13 mouse cellular contexts compared by ENCODE assay signal in the genomic region with DNA sequence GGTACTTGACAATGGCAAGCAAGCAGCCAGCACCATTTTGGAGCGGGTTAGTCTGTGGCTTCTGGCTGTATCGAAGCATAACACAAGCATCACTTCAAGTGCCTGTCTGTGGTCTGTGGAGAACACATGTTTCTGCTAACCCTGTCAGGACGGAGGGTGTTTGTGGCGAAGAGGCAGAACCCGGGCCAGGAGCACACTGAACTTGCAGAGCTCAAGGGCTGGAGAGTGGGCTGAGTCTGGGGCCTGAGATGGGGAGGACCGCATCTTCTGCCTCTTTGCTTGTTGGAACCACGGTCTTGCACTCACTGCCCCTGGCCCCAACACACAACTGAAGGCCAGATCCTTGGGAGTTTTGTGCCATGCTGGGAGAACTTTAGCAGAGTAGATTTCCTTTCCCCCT. TPM values are rescaled to one million over a fixed set of nuclear protein-coding genes. Genes with fewer than 3 reads are reported as not detected.
DNase-seq lines count a peak whose midpoint lies in the region; ATAC-seq and TF ChIP-seq lines count a peak whose summit lies in the region.
"Had no signal": no experiment of that assay in that cellular context is flagged by ENCODE, and none has a peak within 500 bp of the region (broad histone marks: within the 10 kb centered on the region; RNA-seq: fewer than 3 reads in every experiment).

No protein-coding gene starts in this region.

- H3K4me1 ChIP-seq in heart, embryonic 12.5 days (replicated peaks) = peaks cover 29% of the 10 kb centered on the region
- H3K4me1 ChIP-seq in thymus, adult 2 months (replicated peaks; ENCODE audit: control insufficient read depth, insufficient read depth, low read length) = no peaks in the 10 kb centered on the region
- H3K4me1 ChIP-seq in liver, embryonic 13.5 days (replicated peaks) = peaks cover 46% of the 10 kb centered on the region
- H3K4me1 ChIP-seq: lung, embryonic 15.5 days had no signal

- no peaks in the 10 kb centered on the region for H3K27me3 ChIP-seq in heart, embryonic 12.5 days (replicated peaks)
- H3K27me3 ChIP-seq in thymus, adult 2 months (ENCODE audit: control insufficient read depth, insufficient read depth, low read length) = no peaks in the 10 kb centered on the region
- H3K27me3 ChIP-seq in liver, embryonic 13.5 days = no peaks in the 10 kb centered on the region
- H3K27me3 ChIP-seq: lung, embryonic 15.5 days had no signal

- ATAC-seq in heart, embryonic 12.5 days (ENCODE audit: insufficient number of reproducible peaks, low FRiP score) = peak; percentile 44; the same call in 1 of the 2 replicates
- ATAC-seq in liver, embryonic 13.5 days (ENCODE audit: low read depth) = peak; percentile 66

- no peak for DNase-seq in heart, postnatal 4 days
- peak; percentile 8 for DNase-seq in thymus, postnatal 4 days
- DNase-seq in thymus, adult 2 months = no peak
- no peak for DNase-seq in liver, embryonic 13.5 days
- DNase-seq in adrenal gland, postnatal 14 days = no peak
- no peak for DNase-seq in left cerebral cortex, postnatal 10 days (ENCODE audit: extremely low spot score in 1 of 2, low spot score in 2 of 2)
- no peak for DNase-seq in c-Kit-positive CD71-positive TER-119-positive erythroid progenitor cells, embryonic 14.5 days (ENCODE audit: low spot score)
- DNase-seq: gastrocnemius, postnatal 14 days; heart, postnatal 10 days; kidney, postnatal 25 days; layer of hippocampus, postnatal 36 days had no signal

- no peak overlapping the region for H3K4me3 ChIP-seq in heart, embryonic 12.5 days
- no peak overlapping the region for H3K4me3 ChIP-seq in thymus, adult 2 months (ENCODE audit: control insufficient read depth, insufficient read depth, low read length)
- H3K4me3 ChIP-seq in liver, embryonic 13.5 days (replicated peaks) = no peak overlapping the region
- H3K4me3 ChIP-seq: lung, embryonic 15.5 days had no signal

- H3K9ac ChIP-seq in heart, embryonic 12.5 days = no peak overlapping the region
- peak overlapping the region; percentile 67 for H3K9ac ChIP-seq in liver, embryonic 13.5 days
- H3K9ac ChIP-seq: lung, embryonic 15.5 days had no signal

- intact Hi-C loops in left cerebral cortex, postnatal 10 days (cut with DNase I) = loop anchor here (10.0 kb wide), 1 partner anchor 395 kb away; a partner anchor contains a TSS

- no peaks in the 10 kb centered on the region for H3K9me3 ChIP-seq in heart, embryonic 12.5 days (replicated peaks)
- no peaks in the 10 kb centered on the region for H3K9me3 ChIP-seq in liver, embryonic 13.5 days (replicated peaks)
- H3K9me3 ChIP-seq: lung, embryonic 15.5 days had no signal

- H3K4me2 ChIP-seq in heart, embryonic 12.5 days = no peak overlapping the region
- H3K4me2 ChIP-seq in liver, embryonic 13.5 days = peak overlapping the region; percentile 51
- H3K4me2 ChIP-seq: lung, embryonic 15.5 days had no signal

- no peak for TF ChIP-seq CTCF in thymus, adult 2 months (IDR thresholded peaks at IDR 0.05; ENCODE audit: borderline replicate concordance, control insufficient read depth, extremely low read depth, insufficient read depth, low read length, poor library complexity)

- H3K36me3 ChIP-seq in heart, embryonic 12.5 days = no peaks in the 10 kb centered on the region
- H3K36me3 ChIP-seq in thymus, adult 2 months (ENCODE audit: control insufficient read depth, insufficient read depth, low read length) = no peaks in the 10 kb centered on the region
- H3K36me3 ChIP-seq in liver, embryonic 13.5 days = no peaks in the 10 kb centered on the region
- H3K36me3 ChIP-seq: lung, embryonic 15.5 days had no signal

- 53% methylated on average over 7 of the region's 7 CpGs for WGBS in heart, embryonic 12.5 days
- WGBS in thymus, adult 2 months = 24% methylated on average over 7 of the region's 7 CpGs
- WGBS in liver, embryonic 13.5 days (ENCODE audit: insufficient replicate concordance) = 29% methylated on average over 7 of the region's 7 CpGs

- H3K27ac ChIP-seq in heart, embryonic 12.5 days (ENCODE audit: poor library complexity, severe bottlenecking) = peak overlapping the region; percentile 69
- H3K27ac ChIP-seq in thymus, adult 2 months (ENCODE audit: control insufficient read depth, insufficient read depth, low read length) = no peak overlapping the region
- H3K27ac ChIP-seq in liver, embryonic 13.5 days = peak overlapping the region; percentile 96
- H3K27ac ChIP-seq: lung, embryonic 15.5 days had no signal

- no peak for TF ChIP-seq POLR2A in thymus, adult 2 months (IDR thresholded peaks at IDR 0.05; ENCODE audit: control insufficient read depth, extremely low read depth, insufficient read depth, low read length, poor library complexity)

RNA-seq across cellular contexts. Expression of a gene that starts 20.2 kb away (rescaled TPM):
- polyA plus RNA-seq in heart, embryonic 12.5 days (2016; fragmentation: Nextera tagmentation; extraction: Ambion mirVana) = 25.9 and 26.0 TPM in 2 replicates
- 10 to 100 TPM; 19.9 to 20.0 TPM for total RNA-seq in heart, postnatal 4 days (2021)
- polyA plus RNA-seq in thymus, adult 2 months (2012; rRNA removed) = 3.1 and 3.3 TPM in 2 replicates
- polyA plus RNA-seq in liver, embryonic 13.5 days (2015; fragmentation: Nextera tagmentation; extraction: Ambion mirVana) = 3.1 and 3.7 TPM in 2 replicates
- total RNA-seq in adrenal gland, postnatal 14 days (2021) = 16.4 and 20.0 TPM in 2 replicates
- total RNA-seq in left cerebral cortex, postnatal 10 days (2021) = 10 to 100 TPM; 79.2 to 91.1 TPM

RNA-seq across cellular contexts. Expression of a gene that starts 34.5 kb away (rescaled TPM):
- polyA plus RNA-seq in heart, embryonic 12.5 days (2016; fragmentation: Nextera tagmentation; extraction: Ambion mirVana) = 45.9 and 48.3 TPM in 2 replicates
- total RNA-seq in heart, postnatal 4 days (2021) = 10 to 100 TPM; 53.6 to 56.8 TPM
- 3.9 and 4.8 TPM in 2 replicates for polyA plus RNA-seq in thymus, adult 2 months (2012; rRNA removed)
- 1.3 and 1.8 TPM in 2 replicates for polyA plus RNA-seq in liver, embryonic 13.5 days (2015; fragmentation: Nextera tagmentation; extraction: Ambion mirVana)
- total RNA-seq in adrenal gland, postnatal 14 days (2021) = 9.0 and 10.1 TPM in 2 replicates
- total RNA-seq in left cerebral cortex, postnatal 10 days (2021) = 1 to 10 TPM; 5.5 to 5.9 TPM
